Mouse (Mus musculus) lung, postnatal 0 days (tissue): ENCODE results near the gene Vamp1.

Source experiments
- CTCF ChIP-seq: IDR thresholded peaks from 2 replicates; pipeline ENCODE4 v1.5.1; 2016; ENCODE audit warnings: antibody characterized with exemption, mild to moderate bottlenecking
- EP300 ChIP-seq: IDR thresholded peaks from 2 replicates; pipeline ENCODE4 v1.6.1; 2016; ENCODE audit warnings: antibody characterized with exemption, mild to moderate bottlenecking, control low read depth

DNA sequence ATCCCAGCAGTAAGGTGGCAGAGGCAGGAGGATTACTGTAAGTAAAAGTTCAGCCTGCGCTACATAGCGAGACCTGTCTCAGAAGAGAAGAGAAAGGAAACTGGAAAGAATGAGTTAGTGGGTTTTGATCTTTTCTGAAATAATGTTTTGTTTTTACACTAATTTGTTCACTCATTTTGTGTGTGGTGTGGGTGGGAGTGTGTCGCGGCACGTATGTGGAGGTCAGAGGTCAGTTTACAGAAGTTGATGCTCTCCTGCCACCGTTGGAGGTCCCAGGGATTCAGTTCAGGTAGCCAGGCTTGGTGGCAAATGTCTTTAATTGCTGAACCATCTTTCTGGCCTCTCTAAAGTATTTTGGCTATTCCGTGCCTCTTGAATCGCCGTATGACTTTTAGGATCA is 48.9 kb downstream of the Vamp1 start:
- TF ChIP-seq CTCF (no peak), EP300 (no peak)
